Mouse (Mus musculus): ENCODE measurements at regions not wholly inside any gene's neighbourhood (a gene's known extent, or its start where the extent isn't known, plus 50 kb on each side); places are given as distances from the start of the nearest gene placed in this dataset.
A peak's percentile ranks its signal among the peaks of the same experiment; 100 is the strongest.

DNA sequence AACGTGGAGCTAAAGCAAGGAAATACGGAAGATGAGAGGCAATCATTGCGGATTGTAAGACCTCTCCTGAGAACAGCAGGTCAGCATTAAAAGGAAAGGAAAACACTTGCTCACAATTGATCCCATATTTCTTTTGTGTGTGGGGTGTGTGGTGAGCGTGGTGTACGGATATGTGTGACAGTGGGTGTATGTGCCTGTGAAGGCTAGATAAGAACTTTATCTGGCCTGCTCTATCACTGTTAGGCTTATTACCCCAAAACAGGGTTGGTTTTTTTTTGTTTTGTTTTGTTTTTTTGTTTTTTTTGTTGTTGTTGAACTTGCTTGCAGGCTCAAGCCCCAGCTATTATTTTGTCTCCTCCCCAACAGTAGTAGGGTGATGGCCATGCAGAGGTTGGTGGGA is 102.5 kb downstream of the Uchl5 start:
- DNase-seq = no peak

GRCm38 (mm10) chr1:143878266-143878665 is 101.2 kb downstream of the Uchl5 start:
- peak; percentile 42 to 56 for DNase-seq

GRCm38 (mm10) chr1:143860319-143860718 is 83.2 kb downstream of the Uchl5 start:
- no peak for DNase-seq

GRCm38 (mm10) chr1:143858532-143858931 is 81.5 kb downstream of the Uchl5 start:
- no peak for DNase-seq

All from cerebellum, postnatal 10 days (tissue).